Mouse (Mus musculus) C2C12 (cell line): ENCODE results near the gene Prcp.

Experiments
- CTCF ChIP-seq: IDR thresholded peaks from one replicate; pipeline ENCODE4 v1.5.1; 2011; ENCODE audit not compliant: control insufficient read depth, insufficient read depth, insufficient read length
- FOSL1 ChIP-seq: IDR thresholded peaks from one replicate; pipeline ENCODE4 v1.8.0; 2011; ENCODE audit warnings: mild to moderate bottlenecking, low read length; ENCODE audit not compliant: poor library complexity, insufficient read depth, severe bottlenecking
- MAX ChIP-seq: IDR thresholded peaks from one replicate; pipeline ENCODE4 v1.6.1; 2011; ENCODE audit warnings: mild to moderate bottlenecking, control low read depth
- MYOD1 ChIP-seq: IDR thresholded peaks from one replicate; pipeline ENCODE4 v1.6.1; 2011; ENCODE audit warnings: low read depth; ENCODE audit not compliant: control insufficient read depth, insufficient read length
- MYOG ChIP-seq: IDR thresholded peaks from one replicate; pipeline ENCODE4 v1.6.1; 2011; ENCODE audit not compliant: control insufficient read depth, insufficient read length; ENCODE audit errors: extremely low read depth

GRCm38 (mm10) chr7:92827981-92828380 is 46.3 kb upstream of the Prcp start:
- TF ChIP-seq CTCF (no peak), MYOG (no peak), MYOD1 (no peak), FOSL1 (no peak), MAX (no peak)
